Mouse (Mus musculus): ENCODE data around the gene Prss48.
"Not testable (repeated sequence)": the region's sequence is repeated elsewhere in the genome, so short reads cannot be mapped to it uniquely, and the experiment has no call there.

- not testable (repeated sequence) for TF ChIP-seq CTCF (IDR thresholded peaks at IDR 0.05; ENCODE audit: borderline replicate concordance, insufficient read depth, low read length); POLR2A (IDR thresholded peaks at IDR 0.05; ENCODE audit: low read depth, low read length)
Measured at GRCm38 (mm10) chr3:85981761-85982160, 20.5 kb downstream of the Prss48 start.
